Mouse (Mus musculus): ENCODE data around the gene C730034F03Rik. TPM values are rescaled to one million over a fixed set of nuclear protein-coding genes. Genes with fewer than 3 reads are reported as not detected.
A peak's percentile ranks its signal among the peaks of the same experiment; 100 is the strongest.

The C730034F03Rik gene
- 5.5 and 6.4 TPM in 2 replicates for polyA plus RNA-seq (2015; fragmentation: Nextera tagmentation; extraction: Ambion mirVana)

GRCm38 (mm10) chr15:89429352-89430221, at the start of gene C730034F03Rik, which contains the start of the genes Gm44502 and Chkb:
Gene C730034F03Rik (plus strand): TSS chr15:89429589.
Gene Gm44502 (minus strand): TSS chr15:89429696.
Gene Chkb (minus strand): TSS chr15:89429908.
- peaks cover 22% of the 10 kb centered on the region for H3K4me1 ChIP-seq
- peak within 1 kb of the TSS; percentile 79 for H3K9ac ChIP-seq (replicated peaks)
- H3K4me2 ChIP-seq (replicated peaks), result peak within 1 kb of the TSS; percentile 79
- peak; percentile 95 for ATAC-seq (replicated peaks)
- WGBS, result under 1% methylated on average over 70 of the region's 70 CpGs
- peak within 1 kb of the TSS; percentile 97 for H3K27ac ChIP-seq (replicated peaks)
- H3K36me3 ChIP-seq, result peaks cover 17% of the 10 kb centered on the region; the same call in 1 of the 2 replicates
- H3K27me3 ChIP-seq, result no peaks in the 10 kb centered on the region
- peak within 1 kb of the TSS; percentile 81 for H3K4me3 ChIP-seq
- no peaks in the 10 kb centered on the region for H3K9me3 ChIP-seq

- no peaks in the 10 kb centered on the region for H3K36me3 ChIP-seq
- no peak within 1 kb of the TSS for H3K4me3 ChIP-seq
- H3K27me3 ChIP-seq, result peaks cover 6% of the 10 kb centered on the region; the same call in 1 of the 2 replicates
- no peaks in the 10 kb centered on the region for H3K9me3 ChIP-seq
- no peak for ATAC-seq (replicated peaks)
- no peak within 1 kb of the TSS for H3K27ac ChIP-seq (replicated peaks)
- peaks cover under 1% of the 10 kb centered on the region; the same call in 1 of the 2 replicates for H3K4me1 ChIP-seq
- 86% methylated on average over 7 of the region's 7 CpGs for WGBS
- no peak within 1 kb of the TSS for H3K9ac ChIP-seq (replicated peaks)
- H3K4me2 ChIP-seq (replicated peaks), result no peak within 1 kb of the TSS
Observed at GRCm38 (mm10) chr15:89384617-89385016, 44.8 kb upstream of the C730034F03Rik start, which contains the start of gene Klhdc7b. Gene Klhdc7b (plus strand): TSS chr15:89384917.

GRCm38 (mm10) chr15:89387127-89387526, 42.3 kb upstream of the C730034F03Rik start:
- no peaks in the 10 kb centered on the region for H3K36me3 ChIP-seq
- H3K4me3 ChIP-seq, result no peak overlapping the region
- H3K4me1 ChIP-seq, result no peaks in the 10 kb centered on the region
- WGBS, result 53% methylated on average over 12 of the region's 12 CpGs
- no peak overlapping the region for H3K9ac ChIP-seq (replicated peaks)
- H3K4me2 ChIP-seq (replicated peaks), result no peak overlapping the region
- H3K27ac ChIP-seq (replicated peaks), result no peak overlapping the region
- ATAC-seq (replicated peaks), result no peak
- no peaks in the 10 kb centered on the region for H3K27me3 ChIP-seq
- H3K9me3 ChIP-seq, result no peaks in the 10 kb centered on the region

- H3K27ac ChIP-seq (replicated peaks), result no peak overlapping the region
- H3K4me1 ChIP-seq, result no peaks in the 10 kb centered on the region
- no peak overlapping the region for H3K4me3 ChIP-seq
- H3K36me3 ChIP-seq, result no peaks in the 10 kb centered on the region
- no peaks in the 10 kb centered on the region for H3K27me3 ChIP-seq
- H3K4me2 ChIP-seq (replicated peaks), result no peak overlapping the region
- no peak overlapping the region for H3K9ac ChIP-seq (replicated peaks)
- ATAC-seq (replicated peaks), result no peak
- H3K9me3 ChIP-seq, result no peaks in the 10 kb centered on the region
- 86% methylated on average over 10 of the region's 10 CpGs for WGBS
Observed at GRCm38 (mm10) chr15:89390081-89390480, 39.3 kb upstream of the C730034F03Rik start.

- no peak overlapping the region for H3K9ac ChIP-seq (replicated peaks)
Observed at GRCm38 (mm10) chr15:89396883-89397282, 32.5 kb upstream of the C730034F03Rik start.

GRCm38 (mm10) chr15:89398146-89398545, 31.2 kb upstream of the C730034F03Rik start:
- 64% methylated on average over 2 of the region's 2 CpGs for WGBS
- Histone ChIP-seq H3K4me2 (replicated peaks) (no peak overlapping the region), H3K4me1 (no peaks in the 10 kb centered on the region), H3K9me3 (no peaks in the 10 kb centered on the region), H3K36me3 (no peaks in the 10 kb centered on the region), H3K27ac (replicated peaks) (no peak overlapping the region), H3K27me3 (no peaks in the 10 kb centered on the region), H3K9ac (replicated peaks) (no peak overlapping the region), H3K4me3 (no peak overlapping the region)
- no peak for ATAC-seq (replicated peaks)

More at GRCm38 (mm10) chr15:89396883-89397282, 32.5 kb upstream of the C730034F03Rik start:
- H3K4me2 ChIP-seq (replicated peaks), result no peak overlapping the region
- ATAC-seq (replicated peaks), result no peak
- no peaks in the 10 kb centered on the region for H3K4me1 ChIP-seq
- no peaks in the 10 kb centered on the region for H3K9me3 ChIP-seq
- H3K36me3 ChIP-seq, result no peaks in the 10 kb centered on the region
- WGBS, result 88% methylated on average over 4 of the region's 4 CpGs
- H3K4me3 ChIP-seq, result no peak overlapping the region
- no peak overlapping the region for H3K27ac ChIP-seq (replicated peaks)
- H3K27me3 ChIP-seq, result no peaks in the 10 kb centered on the region

GRCm38 (mm10) chr15:89399716-89400115, 29.7 kb upstream of the C730034F03Rik start:
- no peak overlapping the region for H3K9ac ChIP-seq (replicated peaks)
- no peak overlapping the region for H3K4me3 ChIP-seq
- WGBS, result 44% methylated on average over 1 of the region's 1 CpGs
- H3K27me3 ChIP-seq, result no peaks in the 10 kb centered on the region
- ATAC-seq (replicated peaks), result no peak
- no peaks in the 10 kb centered on the region for H3K4me1 ChIP-seq
- no peak overlapping the region for H3K4me2 ChIP-seq (replicated peaks)
- H3K27ac ChIP-seq (replicated peaks), result no peak overlapping the region
- no peaks in the 10 kb centered on the region for H3K36me3 ChIP-seq
- no peaks in the 10 kb centered on the region for H3K9me3 ChIP-seq

GRCm38 (mm10) chr15:89402471-89402870, 26.9 kb upstream of the C730034F03Rik start:
- no peak overlapping the region for H3K27ac ChIP-seq (replicated peaks)
- H3K4me2 ChIP-seq (replicated peaks), result no peak overlapping the region
- H3K27me3 ChIP-seq, result no peaks in the 10 kb centered on the region
- no peak overlapping the region for H3K4me3 ChIP-seq
- no peaks in the 10 kb centered on the region for H3K4me1 ChIP-seq
- no peak overlapping the region for H3K9ac ChIP-seq (replicated peaks)
- no peaks in the 10 kb centered on the region for H3K9me3 ChIP-seq
- WGBS, result 90% methylated on average over 1 of the region's 1 CpGs
- ATAC-seq (replicated peaks), result no peak
- no peaks in the 10 kb centered on the region for H3K36me3 ChIP-seq

- ATAC-seq (replicated peaks), result no peak
- WGBS, result 88% methylated on average over 10 of the region's 10 CpGs
Observed at GRCm38 (mm10) chr15:89404831-89405623, 24.4 kb upstream of the C730034F03Rik start.

GRCm38 (mm10) chr15:89406691-89407090, 22.7 kb upstream of the C730034F03Rik start:
- Histone ChIP-seq H3K4me3 (no peak overlapping the region), H3K27ac (replicated peaks) (no peak overlapping the region), H3K9ac (replicated peaks) (no peak overlapping the region), H3K36me3 (no peaks in the 10 kb centered on the region), H3K9me3 (no peaks in the 10 kb centered on the region), H3K4me2 (replicated peaks) (no peak overlapping the region), H3K4me1 (no peaks in the 10 kb centered on the region), H3K27me3 (no peaks in the 10 kb centered on the region)
- ATAC-seq (replicated peaks), result no peak

More at GRCm38 (mm10) chr15:89404831-89405623, 24.4 kb upstream of the C730034F03Rik start:
- Histone ChIP-seq H3K4me3 (no peak overlapping the region), H3K9me3 (no peaks in the 10 kb centered on the region), H3K36me3 (no peaks in the 10 kb centered on the region), H3K27me3 (no peaks in the 10 kb centered on the region), H3K27ac (replicated peaks) (no peak overlapping the region), H3K4me2 (replicated peaks) (no peak overlapping the region), H3K9ac (replicated peaks) (no peak overlapping the region), H3K4me1 (no peaks in the 10 kb centered on the region)

- Histone ChIP-seq H3K27me3 (no peaks in the 10 kb centered on the region), H3K36me3 (no peaks in the 10 kb centered on the region), H3K4me1 (no peaks in the 10 kb centered on the region), H3K27ac (replicated peaks) (no peak within 1 kb of the TSS), H3K4me2 (replicated peaks) (no peak within 1 kb of the TSS), H3K9me3 (no peaks in the 10 kb centered on the region), H3K9ac (replicated peaks) (no peak within 1 kb of the TSS), H3K4me3 (no peak within 1 kb of the TSS)
- 91% methylated on average over 22 of the region's 24 CpGs for WGBS
- ATAC-seq (replicated peaks), result no peak
Observed at GRCm38 (mm10) chr15:89410118-89410517, 19.3 kb upstream of the C730034F03Rik start, which contains the start of gene Syce3. Gene Syce3 (minus strand): TSS chr15:89410503.

GRCm38 (mm10) chr15:89415282-89415681, 14.1 kb upstream of the C730034F03Rik start:
- Histone ChIP-seq H3K4me2 (replicated peaks) (no peak overlapping the region), H3K4me1 (no peaks in the 10 kb centered on the region), H3K9ac (replicated peaks) (no peak overlapping the region), H3K27ac (replicated peaks) (no peak overlapping the region), H3K9me3 (no peaks in the 10 kb centered on the region), H3K4me3 (no peak overlapping the region), H3K36me3 (peaks cover 16% of the 10 kb centered on the region; the same call in 1 of the 2 replicates), H3K27me3 (no peaks in the 10 kb centered on the region)
- no peak for ATAC-seq (replicated peaks)
- 91% methylated on average over 8 of the region's 8 CpGs for WGBS
